Mouse (Mus musculus): ENCODE results near the gene Pigs. TPM values are rescaled to one million over a fixed set of nuclear protein-coding genes. Genes with fewer than 3 reads are reported as not detected.

Pigs gene
- polyA plus RNA-seq (2015; fragmentation: Nextera tagmentation; extraction: Ambion mirVana) = 71.5 and 76.6 TPM in 2 replicates

DNA sequence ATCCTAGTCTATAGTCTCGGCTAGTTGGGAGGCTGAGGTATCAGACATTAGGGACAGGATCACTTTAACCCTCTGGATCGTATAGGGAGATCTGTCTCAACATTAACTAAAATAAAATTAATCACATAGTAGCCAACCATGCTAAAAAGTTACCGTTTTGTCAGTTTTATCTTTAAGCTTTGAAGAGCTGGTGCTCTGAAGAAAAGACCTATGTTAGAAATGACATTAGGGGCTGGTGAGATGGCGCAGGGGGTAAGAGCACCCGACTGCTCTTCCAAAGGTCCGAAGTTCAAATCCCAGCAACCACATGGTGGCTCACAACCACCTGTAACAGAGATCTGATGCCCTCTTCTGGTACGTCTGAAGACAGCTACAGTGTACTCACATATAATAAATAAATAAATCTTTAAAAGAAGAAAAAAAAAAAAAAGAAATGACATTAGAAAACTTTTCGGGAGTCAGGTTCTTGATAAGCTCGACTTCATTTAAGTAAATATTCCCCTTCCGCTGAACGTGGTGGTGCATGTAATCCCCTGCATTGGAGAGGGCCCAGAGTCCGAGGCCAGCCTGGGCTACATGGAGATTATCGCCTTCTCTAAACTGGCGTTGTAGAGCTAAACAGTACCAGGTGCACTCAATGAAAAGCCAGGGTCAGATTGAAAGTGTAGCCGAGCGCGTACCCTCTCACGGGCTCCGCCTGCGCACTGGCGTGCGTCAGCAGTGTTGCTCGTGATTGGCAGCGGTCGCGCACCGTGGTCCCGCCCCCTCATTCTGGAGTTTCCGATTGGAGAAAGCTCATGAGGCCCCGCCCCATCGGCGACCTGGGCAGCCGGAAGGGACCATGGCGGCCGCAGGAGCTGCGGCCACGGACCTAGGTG is at the start of gene Pigs:
TSS of gene Pigs (plus strand) at position 782 of the 878 bp plus-strand sequence.
- peak within 1 kb of the TSS; percentile 84 for H3K9ac ChIP-seq
- 0 out of 2 replicates have a peak, but pooled peaks cover 3% of the 10 kb centered on the region for H3K36me3 ChIP-seq (replicated peaks)
- no peaks in the 10 kb centered on the region for H3K9me3 ChIP-seq
- peak within 1 kb of the TSS; percentile 96 for H3K4me3 ChIP-seq
- H3K27me3 ChIP-seq (replicated peaks) = no peaks in the 10 kb centered on the region
- 13% methylated on average over 37 of the region's 37 CpGs for WGBS
- H3K4me1 ChIP-seq = peaks cover 13% of the 10 kb centered on the region
- H3K27ac ChIP-seq = peak within 1 kb of the TSS; percentile 68
- peak within 1 kb of the TSS; percentile 88 for H3K4me2 ChIP-seq
- peak; percentile 97 for ATAC-seq (replicated peaks)

DNA sequence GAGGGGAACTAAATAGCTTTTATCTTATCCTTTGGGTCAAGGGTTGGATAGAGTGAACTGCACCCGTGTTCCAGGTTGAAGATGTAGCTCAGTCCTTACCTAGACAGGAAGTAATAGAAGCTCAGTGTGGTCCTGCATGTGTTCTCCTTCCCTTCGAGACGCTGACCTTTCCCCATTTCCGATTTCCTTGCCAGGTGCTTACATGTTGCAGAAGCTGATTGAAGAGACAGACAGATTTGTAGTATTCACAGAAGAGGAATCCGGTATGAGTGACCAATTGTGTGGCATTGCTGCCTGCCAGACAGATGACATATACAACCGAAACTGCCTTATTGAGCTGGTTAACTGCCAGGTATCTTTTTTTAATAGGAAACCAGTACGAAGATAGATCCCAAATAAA is 49.4 kb upstream of the Pigs start:
- no peak overlapping the region for H3K9ac ChIP-seq
- H3K36me3 ChIP-seq (replicated peaks) = peaks cover 88% of the 10 kb centered on the region
- no peak for ATAC-seq (replicated peaks)
- 94% methylated on average over 7 of the region's 7 CpGs for WGBS
- no peak overlapping the region for H3K27ac ChIP-seq
- H3K4me3 ChIP-seq = no peak overlapping the region
- no peaks in the 10 kb centered on the region for H3K27me3 ChIP-seq (replicated peaks)
- H3K4me1 ChIP-seq = no peaks in the 10 kb centered on the region
- H3K9me3 ChIP-seq = no peaks in the 10 kb centered on the region
- H3K4me2 ChIP-seq = no peak overlapping the region

DNA sequence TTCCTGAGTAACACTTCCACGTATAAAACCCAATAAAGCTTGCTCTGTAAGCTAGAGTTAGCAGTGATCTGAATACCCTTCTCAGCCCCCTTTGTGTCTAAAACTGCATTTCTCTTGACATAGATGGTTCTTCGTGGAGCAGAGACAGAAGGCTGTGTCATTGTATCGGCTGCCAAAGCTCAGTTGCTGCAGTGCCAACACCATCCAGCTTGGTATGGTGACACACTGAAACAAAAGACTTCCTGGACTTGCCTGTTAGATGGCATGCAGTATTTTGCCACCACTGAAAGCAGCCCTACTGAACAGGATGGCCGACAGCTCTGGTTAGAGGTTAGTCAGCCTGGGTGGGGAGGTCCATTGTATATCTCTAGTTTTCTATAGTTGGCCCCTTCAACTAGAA is 48.6 kb upstream of the Pigs start:
- Histone ChIP-seq H3K4me2 (no peak overlapping the region), H3K27me3 (replicated peaks) (no peaks in the 10 kb centered on the region), H3K27ac (no peak overlapping the region), H3K9me3 (no peaks in the 10 kb centered on the region), H3K4me1 (no peaks in the 10 kb centered on the region), H3K36me3 (replicated peaks) (peaks cover 89% of the 10 kb centered on the region), H3K4me3 (no peak overlapping the region), H3K9ac (no peak overlapping the region)
- no peak for ATAC-seq (replicated peaks)
- WGBS = 87% methylated on average over 4 of the region's 4 CpGs

GRCm38 (mm10) chr11:78289146-78289763 is 39.0 kb upstream of the Pigs start:
- no peaks in the 10 kb centered on the region for H3K27me3 ChIP-seq (replicated peaks)
- H3K9ac ChIP-seq = no peak overlapping the region
- peaks cover 73% of the 10 kb centered on the region for H3K36me3 ChIP-seq (replicated peaks)
- no peaks in the 10 kb centered on the region for H3K9me3 ChIP-seq
- no peaks in the 10 kb centered on the region for H3K4me1 ChIP-seq
- no peak overlapping the region for H3K4me2 ChIP-seq
- ATAC-seq (replicated peaks) = no peak
- no peak overlapping the region for H3K27ac ChIP-seq
- 90% methylated on average over 7 of the region's 7 CpGs for WGBS
- H3K4me3 ChIP-seq = no peak overlapping the region

GRCm38 (mm10) chr11:78290654-78291053 is 37.6 kb upstream of the Pigs start, which contains the start of gene BC030499:
TSS of gene BC030499 (plus strand) at chr11:78290841.
- Histone ChIP-seq H3K9me3 (no peaks in the 10 kb centered on the region), H3K36me3 (replicated peaks) (peaks cover 59% of the 10 kb centered on the region), H3K4me2 (no peak within 1 kb of the TSS), H3K27me3 (replicated peaks) (no peaks in the 10 kb centered on the region), H3K4me3 (no peak within 1 kb of the TSS), H3K4me1 (no peaks in the 10 kb centered on the region), H3K27ac (no peak within 1 kb of the TSS), H3K9ac (no peak within 1 kb of the TSS)
- no peak for ATAC-seq (replicated peaks)
- 89% methylated on average over 4 of the region's 4 CpGs for WGBS

GRCm38 (mm10) chr11:78294585-78294984 is 33.6 kb upstream of the Pigs start:
- Histone ChIP-seq H3K27ac (no peak overlapping the region), H3K4me1 (no peaks in the 10 kb centered on the region), H3K4me2 (no peak overlapping the region), H3K9ac (no peak overlapping the region), H3K4me3 (no peak overlapping the region), H3K27me3 (replicated peaks) (no peaks in the 10 kb centered on the region), H3K36me3 (replicated peaks) (peaks cover 26% of the 10 kb centered on the region), H3K9me3 (no peaks in the 10 kb centered on the region)
- no peak for ATAC-seq (replicated peaks)
- 96% methylated on average over 6 of the region's 6 CpGs for WGBS

GRCm38 (mm10) chr11:78300917-78301316 is 27.3 kb upstream of the Pigs start:
- Histone ChIP-seq H3K4me2 (peak overlapping the region; percentile 100), H3K4me3 (peak overlapping the region; percentile 58), H3K27ac (peak overlapping the region; percentile 68; the same call in 1 of the 2 replicates), H3K27me3 (replicated peaks) (no peaks in the 10 kb centered on the region), H3K36me3 (replicated peaks) (no peaks in the 10 kb centered on the region), H3K9me3 (no peaks in the 10 kb centered on the region), H3K4me1 (peaks cover 12% of the 10 kb centered on the region), H3K9ac (peak overlapping the region; percentile 55)
- 68% methylated on average over 7 of the region's 7 CpGs for WGBS
- peak; percentile 54 for ATAC-seq (replicated peaks)

DNA sequence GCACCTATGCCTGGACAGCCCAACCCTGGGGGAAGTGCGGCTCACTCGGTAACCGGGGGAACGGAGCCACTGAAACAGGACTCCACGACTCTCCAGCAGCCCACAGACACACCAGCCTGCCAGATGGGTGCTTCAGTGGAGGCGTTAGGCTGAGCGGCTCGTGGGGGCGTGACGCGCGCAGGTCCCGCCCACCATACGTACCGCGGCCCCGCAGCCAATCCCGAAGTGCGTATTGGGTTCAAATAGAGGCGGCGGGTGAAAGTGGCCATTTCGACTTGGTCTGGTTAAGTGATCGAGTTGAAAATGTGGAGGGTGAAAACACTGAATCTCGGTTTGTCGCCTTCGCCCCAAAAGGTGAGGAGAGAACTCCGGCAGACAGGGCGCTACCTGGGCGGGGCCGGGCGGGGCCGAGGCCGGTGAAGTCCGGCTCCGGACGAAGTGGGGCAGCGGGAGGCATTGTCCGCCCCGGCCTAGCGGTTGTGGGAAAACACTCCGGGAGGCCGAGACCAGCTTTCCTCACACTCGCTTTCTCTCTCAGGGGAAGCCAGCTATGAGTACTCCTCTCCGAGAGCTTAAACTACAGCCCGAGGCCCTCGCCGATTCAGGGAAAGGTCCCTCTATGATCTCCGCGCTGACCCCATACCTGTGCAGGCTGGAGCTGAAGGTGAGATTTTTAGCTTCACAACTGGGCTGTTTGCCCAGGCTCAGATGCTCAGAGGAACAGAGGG is 26.7 kb upstream of the Pigs start, which contains the start of gene Spag5:
TSS of gene Spag5 (plus strand) at position 173 of the 728 bp plus-strand sequence.
- H3K4me2 ChIP-seq = peak within 1 kb of the TSS; percentile 100
- WGBS = under 1% methylated on average over 49 of the region's 49 CpGs
- H3K9ac ChIP-seq = peak within 1 kb of the TSS; percentile 55
- H3K27me3 ChIP-seq (replicated peaks) = no peaks in the 10 kb centered on the region
- peak within 1 kb of the TSS; percentile 58 for H3K4me3 ChIP-seq
- no peaks in the 10 kb centered on the region for H3K36me3 ChIP-seq (replicated peaks)
- no peaks in the 10 kb centered on the region for H3K9me3 ChIP-seq
- ATAC-seq (replicated peaks) = peak; percentile 99
- peak within 1 kb of the TSS; percentile 68; the same call in 1 of the 2 replicates for H3K27ac ChIP-seq
- H3K4me1 ChIP-seq = peaks cover 12% of the 10 kb centered on the region

DNA sequence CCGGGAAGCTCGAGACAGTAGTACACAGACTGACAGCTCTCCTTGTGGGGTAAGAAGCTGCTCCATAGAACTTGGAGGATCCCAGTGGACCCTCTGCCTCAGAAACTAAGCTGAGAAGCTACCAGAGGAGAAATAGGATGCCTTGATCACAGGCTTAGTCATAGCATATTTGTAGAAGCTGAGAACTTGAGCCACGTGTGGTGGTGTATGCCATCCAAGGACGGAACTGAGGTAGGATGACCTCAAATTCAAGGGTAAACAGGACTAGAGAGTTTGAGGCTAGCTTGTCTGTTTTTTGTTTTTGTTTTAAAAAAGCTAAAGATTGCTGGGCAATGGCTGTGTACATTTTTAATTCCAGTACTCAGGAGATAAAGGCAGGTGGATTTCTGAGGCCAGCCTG is 22.9 kb upstream of the Pigs start:
- H3K4me3 ChIP-seq = no peak overlapping the region
- H3K4me2 ChIP-seq = no peak overlapping the region
- no peak overlapping the region for H3K27ac ChIP-seq
- ATAC-seq (replicated peaks) = no peak
- peaks cover 12% of the 10 kb centered on the region for H3K4me1 ChIP-seq
- H3K27me3 ChIP-seq (replicated peaks) = no peaks in the 10 kb centered on the region
- H3K9me3 ChIP-seq = no peaks in the 10 kb centered on the region
- WGBS = 90% methylated on average over 4 of the region's 4 CpGs
- no peaks in the 10 kb centered on the region for H3K36me3 ChIP-seq (replicated peaks)
- no peak overlapping the region for H3K9ac ChIP-seq

DNA sequence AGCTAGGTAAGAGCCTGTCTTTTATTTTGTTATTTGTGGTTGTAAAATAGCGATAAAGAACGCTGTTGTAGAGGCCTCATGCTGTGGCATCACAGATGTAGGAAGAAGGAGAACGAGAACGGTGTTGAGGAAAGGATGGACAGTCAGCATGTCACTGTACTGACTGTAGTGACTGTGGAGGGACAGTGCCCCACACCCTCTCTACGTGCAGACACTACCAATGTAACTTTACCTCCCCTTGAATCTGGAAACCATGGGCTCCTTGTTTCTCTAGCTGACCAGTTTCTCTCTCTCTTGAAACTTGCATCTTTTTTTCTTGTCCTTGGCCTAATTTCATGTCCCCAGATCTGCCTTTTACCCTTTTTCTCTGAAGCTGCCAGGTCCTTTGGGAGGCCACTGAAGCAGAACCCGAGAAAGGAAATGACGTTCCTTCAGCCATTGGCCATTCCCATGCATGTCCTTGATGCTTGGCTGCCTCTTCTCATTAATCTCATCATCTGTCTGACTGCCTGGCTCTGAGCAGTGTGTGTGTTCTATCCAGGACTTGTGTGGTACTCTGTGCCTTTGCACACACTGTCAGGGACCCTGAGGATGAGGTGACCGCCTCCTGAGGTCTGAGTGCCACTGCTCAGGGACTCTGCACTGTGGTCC is 17.2 kb upstream of the Pigs start:
- H3K4me2 ChIP-seq = no peak overlapping the region
- no peak overlapping the region for H3K9ac ChIP-seq
- H3K9me3 ChIP-seq = no peaks in the 10 kb centered on the region
- 79% methylated on average over 8 of the region's 8 CpGs for WGBS
- H3K4me1 ChIP-seq = no peaks in the 10 kb centered on the region
- no peaks in the 10 kb centered on the region for H3K36me3 ChIP-seq (replicated peaks)
- H3K27ac ChIP-seq = no peak overlapping the region
- ATAC-seq (replicated peaks) = no peak
- no peak overlapping the region for H3K4me3 ChIP-seq
- no peaks in the 10 kb centered on the region for H3K27me3 ChIP-seq (replicated peaks)

DNA sequence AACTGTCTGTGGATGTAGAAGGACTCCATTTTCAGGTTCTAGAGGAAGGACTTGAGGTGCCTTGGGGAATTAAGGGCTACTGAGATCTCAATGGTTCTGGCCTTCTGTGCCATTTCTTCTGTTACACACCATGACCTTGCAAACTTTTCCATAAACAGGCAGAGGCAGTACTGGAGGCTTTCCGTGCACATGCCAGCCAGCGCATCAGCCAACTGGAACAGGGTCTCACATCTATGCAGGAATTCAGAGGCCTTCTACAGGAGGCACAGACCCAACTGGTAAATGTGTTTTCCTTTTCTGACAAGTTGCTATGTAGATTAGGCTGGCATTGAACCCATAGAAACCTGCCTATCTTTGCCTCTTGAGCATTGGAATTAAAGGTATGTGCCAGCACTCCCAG is 14.6 kb upstream of the Pigs start:
- no peak overlapping the region for H3K9ac ChIP-seq
- no peak for ATAC-seq (replicated peaks)
- 93% methylated on average over 2 of the region's 2 CpGs for WGBS
- H3K4me2 ChIP-seq = no peak overlapping the region
- no peaks in the 10 kb centered on the region for H3K27me3 ChIP-seq (replicated peaks)
- no peak overlapping the region for H3K4me3 ChIP-seq
- no peaks in the 10 kb centered on the region for H3K4me1 ChIP-seq
- H3K36me3 ChIP-seq (replicated peaks) = no peaks in the 10 kb centered on the region
- no peak overlapping the region for H3K27ac ChIP-seq
- H3K9me3 ChIP-seq = no peaks in the 10 kb centered on the region

All from midbrain, embryonic 15.5 days (tissue).